Mouse (Mus musculus) G1E (cell line): ENCODE results near the gene Gm20422. TPM values are rescaled to one million over a fixed set of nuclear protein-coding genes. Genes with fewer than 3 reads are reported as not detected.

Experiments
- ATAC-seq: 2 replicates; pipeline ENCODE4 v1.8.0; 2016; ENCODE audit warnings: mild to moderate bottlenecking; ENCODE audit not compliant: insufficient number of reproducible peaks, poor library complexity, low FRiP score, severe bottlenecking; ENCODE audit errors: extremely low read depth
- DNase-seq: peaks from one replicate; pipeline ENCODE4 v3.0.0; 2012; ENCODE audit warnings: low spot score
- H3K27me3 ChIP-seq: 2 replicates; pipeline ENCODE4 v1.6.1; 2012; ENCODE audit warnings: mild to moderate bottlenecking, low read length, inconsistent platforms; ENCODE audit not compliant: insufficient read depth
- H3K36me3 ChIP-seq: replicated peaks from 2 replicates; pipeline ENCODE3; 2012; ENCODE audit warnings: mild to moderate bottlenecking, inconsistent platforms
- H3K4me1 ChIP-seq: 2 replicates; pipeline ENCODE4 v1.6.1; 2012; ENCODE audit warnings: low read depth, low read length, inconsistent platforms, mixed read lengths; ENCODE audit not compliant: insufficient read depth
- H3K4me3 ChIP-seq: 2 replicates; pipeline ENCODE4 v1.5.1; 2012; ENCODE audit warnings: low read depth, mild to moderate bottlenecking, inconsistent platforms, low read length, moderate library complexity, mixed read lengths
- H3K9me3 ChIP-seq: replicated peaks from 2 replicates; pipeline ENCODE4 v1.6.1; 2012; ENCODE audit warnings: inconsistent platforms
- CTCF ChIP-seq: IDR thresholded peaks from 2 replicates; pipeline ENCODE4 v1.5.1; 2012; ENCODE audit warnings: low read depth, low read length, inconsistent platforms, mixed read lengths
- GATA1 ChIP-seq: IDR thresholded peaks from 2 replicates; pipeline ENCODE4 v1.6.1; 2012; ENCODE audit warnings: borderline replicate concordance, low read length, inconsistent platforms, mixed read lengths
- GATA2 ChIP-seq: IDR thresholded peaks from 2 replicates; pipeline ENCODE4 v1.6.1; 2012; ENCODE audit warnings: low read depth, low read length, inconsistent platforms, borderline replicate concordance
- POLR2AphosphoS5 ChIP-seq: IDR thresholded peaks from 2 replicates; pipeline ENCODE4 v1.6.1; 2012; ENCODE audit warnings: low read depth, low read length, inconsistent platforms; ENCODE audit not compliant: insufficient replicate concordance
- TAL1 ChIP-seq: conservative IDR thresholded peaks from 2 replicates; pipeline ENCODE4 v1.6.1; 2012; ENCODE audit warnings: low read depth, low read length, inconsistent platforms, mixed read lengths
- polyA plus RNA-seq: library from polyadenylated mRNA; stranded (reverse); fragments of >175 nt; gene quantifications from 2 replicates; pipeline ENCODE4 v1.2.3, GENCODE M21; 2012
- total RNA-seq, 2 experiments: library from RNA; stranded (forward) in 1 of 2; stranded (reverse) in 1 of 2; fragments of 200-1000 nt in 1 of 2; fragments of >200 nt in 1 of 2; fragmentation: Nextera tagmentation in 1 of 2; gene quantifications; 2 replicates each; pipeline ENCODE4 v1.2.3; 2014 to 2017

Gm20422 gene
- total and polyA plus RNA-seq, 3 experiments = 0.38 to 1.4 TPM; not detected in 1

- TF ChIP-seq CTCF (no peak), POLR2AphosphoS5 (0 out of 2 replicates have a peak, but pooled peaks have one; percentile 58), GATA2 (no peak), GATA1 (no peak), TAL1 (no peak)
- H3K36me3 ChIP-seq = peaks cover 90% of the 10 kb centered on the region
- peak overlapping the region; percentile 83 for H3K4me3 ChIP-seq
- no peaks in the 10 kb centered on the region for H3K27me3 ChIP-seq
- no peaks in the 10 kb centered on the region for H3K9me3 ChIP-seq
- peaks cover 60% of the 10 kb centered on the region for H3K4me1 ChIP-seq
- peak; percentile 87 for DNase-seq
- peak; percentile 37; the same call in 1 of the 2 replicates for ATAC-seq
These were observed 34.2 kb upstream of the Gm20422 start for GRCm38 (mm10) chr8:69808864-69809403.

GRCm38 (mm10) chr8:69808094-69808863 is 33.6 kb upstream of the Gm20422 start, which contains the start of gene Gmip:
Gmip (plus strand) TSS chr8:69808679.
- DNase-seq (peak; percentile 93), ATAC-seq (peak; percentile 80)
- peaks cover 64% of the 10 kb centered on the region for H3K4me1 ChIP-seq
- peak within 1 kb of the TSS; percentile 83 for H3K4me3 ChIP-seq
- peaks cover 90% of the 10 kb centered on the region for H3K36me3 ChIP-seq
- TF ChIP-seq POLR2AphosphoS5 (no peak), GATA1 (no peak), GATA2 (no peak)
- no peaks in the 10 kb centered on the region for H3K27me3 ChIP-seq
- no peaks in the 10 kb centered on the region for H3K9me3 ChIP-seq

GRCm38 (mm10) chr8:69807236-69807635 is 32.5 kb upstream of the Gm20422 start:
- TF ChIP-seq GATA2 = no peak
- no peak for TF ChIP-seq POLR2AphosphoS5
- TF ChIP-seq CTCF = no peak
- TF ChIP-seq GATA1 = no peak
- no peak for TF ChIP-seq TAL1
- Histone ChIP-seq H3K4me1 (peaks cover 64% of the 10 kb centered on the region), H3K9me3 (no peaks in the 10 kb centered on the region), H3K4me3 (no peak overlapping the region), H3K27me3 (no peaks in the 10 kb centered on the region), H3K36me3 (peaks cover 92% of the 10 kb centered on the region)
- ATAC-seq (no peak), DNase-seq (no peak)

- Histone ChIP-seq H3K4me3 (peak overlapping the region; percentile 24; the same call in 1 of the 2 replicates), H3K4me1 (peaks cover 59% of the 10 kb centered on the region), H3K36me3 (peaks cover 91% of the 10 kb centered on the region), H3K9me3 (no peaks in the 10 kb centered on the region), H3K27me3 (no peaks in the 10 kb centered on the region)
- no peak for TF ChIP-seq CTCF
- no peak for TF ChIP-seq GATA1
- TF ChIP-seq GATA2 = no peak
- TF ChIP-seq POLR2AphosphoS5 = no peak
- TF ChIP-seq TAL1 = no peak
- ATAC-seq (no peak), DNase-seq (no peak)
These were observed 30.8 kb upstream of the Gm20422 start for GRCm38 (mm10) chr8:69805491-69805890.

GRCm38 (mm10) chr8:69805086-69805485 is 30.4 kb upstream of the Gm20422 start:
- Histone ChIP-seq H3K4me1 (peaks cover 55% of the 10 kb centered on the region), H3K4me3 (peak overlapping the region; percentile 24; the same call in 1 of the 2 replicates), H3K27me3 (no peaks in the 10 kb centered on the region), H3K9me3 (no peaks in the 10 kb centered on the region), H3K36me3 (peaks cover 91% of the 10 kb centered on the region)
- no peak for ATAC-seq
- no peak for DNase-seq
- TF ChIP-seq POLR2AphosphoS5 (no peak), TAL1 (no peak), GATA2 (no peak), GATA1 (no peak), CTCF (no peak)

- no peaks in the 10 kb centered on the region for H3K27me3 ChIP-seq
- no peak for DNase-seq
- H3K36me3 ChIP-seq = peaks cover 91% of the 10 kb centered on the region
- no peak overlapping the region for H3K4me3 ChIP-seq
- no peak for ATAC-seq
- peaks cover 49% of the 10 kb centered on the region for H3K4me1 ChIP-seq
- H3K9me3 ChIP-seq = no peaks in the 10 kb centered on the region
- TF ChIP-seq POLR2AphosphoS5 = no peak
- TF ChIP-seq TAL1 = no peak
- TF ChIP-seq GATA1 = no peak
- TF ChIP-seq CTCF = no peak
- no peak for TF ChIP-seq GATA2
These were observed 29.9 kb upstream of the Gm20422 start for GRCm38 (mm10) chr8:69804537-69804936.
